Mouse (Mus musculus) layer of hippocampus, adult 18-20 months (tissue): Measurements from ENCODE around the gene Gm10491. TPM values are rescaled to one million over a fixed set of nuclear protein-coding genes. Genes with fewer than 3 reads are reported as not detected.

Experiments
- DNase-seq, 2 experiments: peaks; one replicate each; pipeline ENCODE4 v3.0.0; 2022; ENCODE audit warnings: low spot score in 2 of 2
- total RNA-seq, 2 experiments: library from RNA; stranded (reverse); gene quantifications; 2 replicates each; pipeline ENCODE4 v1.2.3; 2021

The Gm10491 gene
- total RNA-seq, 2 experiments from 2014 or later = not detected

- peak; percentile 74 to 79 for DNase-seq
Measured at GRCm38 (mm10) chrX:7883841-7884567, 23.6 kb downstream of the Gm10491 start, which contains the start of gene Slc35a2. Slc35a2 (plus strand) TSS chrX:7884028.

GRCm38 (mm10) chrX:7879819-7880218 lies 27.8 kb downstream of the Gm10491 start:
- peak; percentile 38 to 71 for DNase-seq

GRCm38 (mm10) chrX:7878495-7878894 lies 29.1 kb downstream of the Gm10491 start:
- peak; percentile 20 to 28 for DNase-seq

- peak; percentile 81 to 83 for DNase-seq
Measured at GRCm38 (mm10) chrX:7878007-7878419, 29.6 kb downstream of the Gm10491 start, which contains the start of gene Pim2. Pim2 (plus strand) TSS chrX:7878262.

- no peak for DNase-seq
Measured at GRCm38 (mm10) chrX:7869826-7870225, 37.8 kb downstream of the Gm10491 start.

- DNase-seq = no peak
Measured at GRCm38 (mm10) chrX:7868506-7868905, 39.1 kb downstream of the Gm10491 start.

- no peak for DNase-seq
Measured at GRCm38 (mm10) chrX:7867141-7867540, 40.5 kb downstream of the Gm10491 start.

GRCm38 (mm10) chrX:7865786-7866185 lies 41.8 kb downstream of the Gm10491 start:
- DNase-seq = no peak

GRCm38 (mm10) chrX:7865343-7865742 lies 42.3 kb downstream of the Gm10491 start:
- DNase-seq = no peak

- no peak for DNase-seq
Measured at GRCm38 (mm10) chrX:7864551-7864950, 43.1 kb downstream of the Gm10491 start.

- DNase-seq = no peak
Measured at GRCm38 (mm10) chrX:7863181-7863580, 44.5 kb downstream of the Gm10491 start.

GRCm38 (mm10) chrX:7859191-7859753 lies 48.4 kb downstream of the Gm10491 start:
- no peak for DNase-seq

Other genes starting within 250 kb of the Gm10491 start
- gene Plp2, start 236.4 kb downstream of the Gm10491 start, total RNA-seq = 1 to 10 TPM; 3.9 to 5.1 TPM
- gene Magix, start 226.6 kb downstream of the Gm10491 start, total RNA-seq = under 1 TPM in 1 of 2 experiments, not detected in 1; 0.41 TPM
- 10 to 100 TPM; 36.5 to 37.4 TPM for gene Gpkow, start 210.7 kb downstream of the Gm10491 start, total RNA-seq
- gene Wdr45, start 193.5 kb downstream of the Gm10491 start, total RNA-seq = 10 to 100 TPM; 61.6 to 67.4 TPM
- under 1 TPM in 1 of 2 experiments, not detected in 1; 0.41 TPM for gene Gm45208, start 185.6 kb downstream of the Gm10491 start, total RNA-seq
- 100 to 1,000 TPM in 1 of 2 experiments, 10 to 100 TPM in 1; 97.3 to 100 TPM for gene Praf2, start 179.4 kb downstream of the Gm10491 start, total RNA-seq
- 10 to 100 TPM; 17.6 to 21.5 TPM for gene Ccdc120, start 156.9 kb downstream of the Gm10491 start, total RNA-seq
- gene Tfe3, start 145.3 kb downstream of the Gm10491 start, total RNA-seq = 10 to 100 TPM; 33.7 to 38.7 TPM
- gene Gripap1, start 118.1 kb downstream of the Gm10491 start, total RNA-seq = 100 to 1,000 TPM in 1 of 2 experiments, 10 to 100 TPM in 1; 95.3 to 105 TPM
- gene Kcnd1, start 85.5 kb downstream of the Gm10491 start, total RNA-seq = 1 to 10 TPM; 7.0 to 8.9 TPM
- gene Otud5, start 66.5 kb downstream of the Gm10491 start, total RNA-seq = 10 to 100 TPM; 75.3 to 87.4 TPM
- gene Pim2, start 29.6 kb downstream of the Gm10491 start, total RNA-seq = 10 to 100 TPM; 49.3 to 58.8 TPM
- gene Slc35a2, start 23.8 kb downstream of the Gm10491 start, total RNA-seq = 10 to 100 TPM; 38.9 to 45.9 TPM
- 10 to 100 TPM; 93.4 to 96.7 TPM for gene Pqbp1, start 8.6 kb downstream of the Gm10491 start, total RNA-seq
- gene Timm17b, start 8.5 kb downstream of the Gm10491 start, total RNA-seq = 10 to 100 TPM; 21.9 to 23.8 TPM
- gene Gm10490, start 1.7 kb upstream of the Gm10491 start, total RNA-seq = not detected
- 100 to 1,000 TPM; 437 to 442 TPM for gene Pcsk1n, start 12.0 kb upstream of the Gm10491 start, total RNA-seq
- gene Eras, start 20.8 kb upstream of the Gm10491 start, total RNA-seq = not detected
- gene Hdac6, start 40.1 kb upstream of the Gm10491 start, total RNA-seq = 10 to 100 TPM; 41.6 to 43.5 TPM
- not detected for gene Gata1, start 70.2 kb upstream of the Gm10491 start, total RNA-seq
- gene Glod5, start 110.7 kb upstream of the Gm10491 start, total RNA-seq = under 1 TPM in 1 of 2 experiments, not detected in 1; 0.84 TPM
- gene Suv39h1, start 166.9 kb upstream of the Gm10491 start, total RNA-seq = 10 to 100 TPM; 20.3 to 24.9 TPM
- gene Was, start 182.7 kb upstream of the Gm10491 start, total RNA-seq = 1 to 10 TPM; 1.4 to 1.6 TPM
- 100 to 1,000 TPM; 205 to 211 TPM for gene Wdr13, start 225.1 kb upstream of the Gm10491 start, total RNA-seq
- gene Rbm3, start 238.0 kb upstream of the Gm10491 start, total RNA-seq = 100 to 1,000 TPM in 1 of 2 experiments, 10 to 100 TPM in 1; 77.0 to 135 TPM